Mouse (Mus musculus): Measurements from ENCODE around the gene Gmip. TPM values are rescaled to one million over a fixed set of nuclear protein-coding genes. Genes with fewer than 3 reads are reported as not detected.

The Gmip gene
- 6.2 and 7.3 TPM in 2 replicates for polyA plus RNA-seq (2014; fragmentation: Nextera tagmentation; extraction: Ambion mirVana)

DNA sequence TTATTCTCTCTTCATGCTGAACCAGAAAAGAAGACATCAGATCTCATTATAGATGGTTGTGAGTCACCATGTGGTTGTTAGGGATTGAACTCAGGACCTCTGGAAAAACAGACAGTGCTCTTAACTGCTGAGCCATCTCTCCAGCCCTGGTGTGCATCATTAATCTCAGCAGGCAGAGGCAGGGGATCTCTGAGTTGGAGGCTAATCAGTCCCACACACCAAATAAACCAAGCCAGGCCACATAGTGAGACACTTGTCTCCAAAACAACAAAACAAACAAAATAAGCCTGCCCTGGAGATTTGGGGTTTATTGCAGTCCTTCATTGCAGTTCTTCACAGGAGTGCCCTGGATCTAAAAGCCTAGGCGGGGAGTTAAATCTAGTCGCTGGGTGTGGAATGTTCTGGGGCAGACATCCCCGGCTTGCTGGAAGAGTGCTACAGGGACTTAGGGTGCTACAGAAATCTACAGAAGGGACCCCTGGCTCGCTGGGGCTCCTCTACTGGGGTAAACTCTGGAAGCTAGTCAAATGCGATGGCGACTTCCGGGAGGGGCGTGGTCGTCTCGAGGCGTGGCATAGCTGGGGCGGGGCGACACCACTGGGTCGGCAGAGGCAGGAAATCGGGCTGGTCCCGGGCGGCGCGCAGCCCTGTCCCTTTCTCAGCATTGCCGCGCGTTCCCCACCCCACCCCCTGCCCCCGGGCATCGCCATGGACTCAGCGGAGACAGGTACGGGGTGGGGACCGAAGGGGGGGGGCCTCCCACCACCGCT lies at the start of gene Gmip:
Gene Gmip, plus strand, starts transcription at position 586 of the 770 bp plus-strand sequence.
- Histone ChIP-seq H3K4me2 (ENCODE audit: low read length) (peak within 1 kb of the TSS; percentile 78), H3K4me1 (ENCODE audit: control insufficient read depth in 2 of 2, insufficient read depth in 2 of 2, low read length in 2 of 2) (peaks cover 5% of the 10 kb centered on the region in 2 experiments; a peak in 3 of 4 replicates), H3K36me3 (ENCODE audit: control insufficient read depth, insufficient read depth, low read length) (peaks cover 67% of the 10 kb centered on the region), H3K27ac (replicated peaks in 1 of 2; ENCODE audit: control insufficient read depth in 1 of 2, insufficient read depth in 1 of 2, low read depth in 2 of 2, low read length in 2 of 2) (no peak within 1 kb of the TSS), H3K9me3 (ENCODE audit: control insufficient read depth, low read length) (no peaks in the 10 kb centered on the region), H3K4me3 (ENCODE audit: control insufficient read depth in 1 of 2, insufficient read depth in 1 of 2, low read depth in 1 of 2, low read length in 2 of 2) (peak within 1 kb of the TSS; percentile 59), H3K9ac (ENCODE audit: low read length) (peak within 1 kb of the TSS; percentile 68), H3K27me3 (ENCODE audit: control insufficient read depth, insufficient read depth, low read length) (no peaks in the 10 kb centered on the region)
- 6% methylated on average over 28 of the region's 28 CpGs for WGBS
- peak; percentile 62 for ATAC-seq (ENCODE audit: insufficient number of reproducible peaks, insufficient read depth, low FRiP score, low read depth)

- H3K9ac ChIP-seq (ENCODE audit: low read length): no peak overlapping the region
- no peak overlapping the region for H3K4me2 ChIP-seq (ENCODE audit: low read length)
- no peaks in the 10 kb centered on the region for H3K27me3 ChIP-seq (ENCODE audit: control insufficient read depth, insufficient read depth, low read length)
- ATAC-seq (ENCODE audit: insufficient number of reproducible peaks, insufficient read depth, low FRiP score, low read depth): no peak
- WGBS: 91% methylated on average over 4 of the region's 4 CpGs
- no peaks in the 10 kb centered on the region for H3K4me1 ChIP-seq (ENCODE audit: control insufficient read depth in 2 of 2, insufficient read depth in 2 of 2, low read length in 2 of 2)
- H3K9me3 ChIP-seq (ENCODE audit: control insufficient read depth, low read length): peaks cover 20% of the 10 kb centered on the region
- H3K27ac ChIP-seq (replicated peaks in 1 of 2; ENCODE audit: control insufficient read depth in 1 of 2, insufficient read depth in 1 of 2, low read depth in 2 of 2, low read length in 2 of 2): no peak overlapping the region
- H3K36me3 ChIP-seq (ENCODE audit: control insufficient read depth, insufficient read depth, low read length): peaks cover 89% of the 10 kb centered on the region
- no peak overlapping the region for H3K4me3 ChIP-seq (ENCODE audit: control insufficient read depth in 1 of 2, insufficient read depth in 1 of 2, low read depth in 1 of 2, low read length in 2 of 2)
Observed at GRCm38 (mm10) chr8:69761814-69762445, 46.5 kb upstream of the Gmip start.

DNA sequence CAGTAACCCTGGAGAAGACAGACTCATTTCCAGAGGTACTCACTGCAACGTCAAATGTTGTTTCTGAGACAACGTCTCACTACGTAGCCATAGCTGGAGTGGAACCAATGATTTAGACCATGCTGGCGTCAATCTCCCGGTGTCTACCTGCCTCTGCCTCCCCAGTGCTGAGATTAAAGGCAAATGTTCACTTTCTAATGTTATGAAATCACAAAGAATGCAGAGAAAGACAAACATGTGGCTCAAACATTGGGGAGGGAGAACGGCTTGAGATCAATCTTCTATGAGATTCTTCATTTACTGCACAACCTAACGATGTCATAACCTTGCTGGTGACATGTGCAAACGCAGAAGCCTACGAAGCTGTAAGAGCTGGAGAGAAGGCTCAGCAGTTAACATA lies 37.3 kb upstream of the Gmip start:
- no peak overlapping the region for H3K4me3 ChIP-seq (ENCODE audit: control insufficient read depth in 1 of 2, insufficient read depth in 1 of 2, low read depth in 1 of 2, low read length in 2 of 2)
- no peaks in the 10 kb centered on the region for H3K27me3 ChIP-seq (ENCODE audit: control insufficient read depth, insufficient read depth, low read length)
- H3K4me2 ChIP-seq (ENCODE audit: low read length): no peak overlapping the region
- H3K27ac ChIP-seq (replicated peaks in 1 of 2; ENCODE audit: control insufficient read depth in 1 of 2, insufficient read depth in 1 of 2, low read depth in 2 of 2, low read length in 2 of 2): no peak overlapping the region
- no peak for ATAC-seq (ENCODE audit: insufficient number of reproducible peaks, insufficient read depth, low FRiP score, low read depth)
- H3K36me3 ChIP-seq (ENCODE audit: control insufficient read depth, insufficient read depth, low read length): peaks cover 34% of the 10 kb centered on the region
- 94% methylated on average over 9 of the region's 9 CpGs for WGBS
- peaks cover 0 to 17% of the 10 kb centered on the region in 2 experiments; a peak in 2 of 4 replicates for H3K4me1 ChIP-seq (ENCODE audit: control insufficient read depth in 2 of 2, insufficient read depth in 2 of 2, low read length in 2 of 2)
- no peak overlapping the region for H3K9ac ChIP-seq (ENCODE audit: low read length)
- peaks cover 11% of the 10 kb centered on the region for H3K9me3 ChIP-seq (ENCODE audit: control insufficient read depth, low read length)

DNA sequence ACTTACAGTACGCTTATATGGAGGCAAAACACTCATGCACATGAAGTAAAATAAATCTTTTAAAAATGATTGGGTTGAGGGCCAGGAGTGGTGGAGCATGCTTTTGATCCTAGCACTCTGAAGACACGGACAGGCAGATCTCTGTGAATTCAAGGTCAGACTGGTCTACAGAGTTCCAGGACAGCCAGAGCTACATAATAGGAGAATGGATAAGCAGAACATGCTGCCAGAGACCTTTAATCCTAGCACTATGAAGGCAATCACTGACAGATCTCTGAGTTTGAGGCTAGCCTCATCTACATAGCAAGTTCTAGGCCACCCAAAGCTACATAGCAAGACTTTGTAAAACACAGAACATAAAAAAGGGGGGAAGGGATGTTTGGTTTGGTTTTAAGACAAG lies 36.4 kb upstream of the Gmip start:
- no peak overlapping the region for H3K27ac ChIP-seq (replicated peaks in 1 of 2; ENCODE audit: control insufficient read depth in 1 of 2, insufficient read depth in 1 of 2, low read depth in 2 of 2, low read length in 2 of 2)
- 62% methylated on average over 2 of the region's 2 CpGs for WGBS

DNA sequence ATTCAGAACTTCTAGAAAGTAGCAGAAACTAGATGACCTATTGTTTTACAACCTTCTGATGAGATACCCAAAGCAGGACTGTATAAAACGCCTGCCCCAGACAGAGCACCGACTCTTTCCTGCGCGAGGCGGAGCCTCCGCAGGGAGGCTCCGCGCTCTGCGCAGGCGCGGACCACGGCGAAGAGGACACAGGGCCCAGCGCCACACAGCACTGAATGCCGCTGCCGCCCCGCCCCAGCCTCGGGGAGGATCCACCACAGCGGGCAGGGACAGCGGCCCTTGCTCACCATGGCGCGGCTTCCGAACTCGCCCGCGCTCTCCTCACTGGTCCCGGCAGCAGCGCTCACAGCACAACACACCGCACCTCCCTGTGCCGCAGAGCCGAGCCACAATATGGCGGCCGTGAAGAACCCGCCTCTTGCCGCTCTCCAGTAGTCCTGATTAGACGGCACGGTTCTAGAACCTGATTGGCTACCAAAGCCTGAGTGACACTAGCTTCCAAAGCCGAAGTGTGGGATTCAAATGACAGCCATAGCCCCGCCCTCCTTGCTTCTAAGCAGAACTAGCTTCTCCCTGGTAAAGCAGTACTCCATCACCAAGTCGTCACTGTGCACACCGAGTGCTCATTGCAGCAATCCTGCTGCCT lies 33.9 kb upstream of the Gmip start, which contains the start of gene Gm20422:
Gene Gm20422, minus strand, starts transcription at position 384 of the 646 bp plus-strand sequence.
- peaks cover 0 to 17% of the 10 kb centered on the region in 2 experiments; a peak in 2 of 4 replicates for H3K4me1 ChIP-seq (ENCODE audit: control insufficient read depth in 2 of 2, insufficient read depth in 2 of 2, low read length in 2 of 2)
- peak within 1 kb of the TSS; percentile 98 to 99 for H3K27ac ChIP-seq (replicated peaks in 1 of 2; ENCODE audit: control insufficient read depth in 1 of 2, insufficient read depth in 1 of 2, low read depth in 2 of 2, low read length in 2 of 2)
- H3K36me3 ChIP-seq (ENCODE audit: control insufficient read depth, insufficient read depth, low read length): no peaks in the 10 kb centered on the region; the same call in 1 of the 2 replicates
- ATAC-seq (ENCODE audit: insufficient number of reproducible peaks, insufficient read depth, low FRiP score, low read depth): peak; percentile 98
- WGBS: under 1% methylated on average over 41 of the region's 41 CpGs
- no peaks in the 10 kb centered on the region for H3K27me3 ChIP-seq (ENCODE audit: control insufficient read depth, insufficient read depth, low read length)
- no peaks in the 10 kb centered on the region for H3K9me3 ChIP-seq (ENCODE audit: control insufficient read depth, low read length)
- H3K4me3 ChIP-seq (ENCODE audit: control insufficient read depth in 1 of 2, insufficient read depth in 1 of 2, low read depth in 1 of 2, low read length in 2 of 2): peak within 1 kb of the TSS; percentile 80 to 83
- H3K4me2 ChIP-seq (ENCODE audit: low read length): peak within 1 kb of the TSS; percentile 78
- H3K9ac ChIP-seq (ENCODE audit: low read length): peak within 1 kb of the TSS; percentile 96

More for the DNA sequence above, 36.4 kb upstream of the Gmip start:
- H3K4me2 ChIP-seq (ENCODE audit: low read length): no peak overlapping the region
- H3K4me1 ChIP-seq (ENCODE audit: control insufficient read depth in 2 of 2, insufficient read depth in 2 of 2, low read length in 2 of 2): peaks cover 0 to 17% of the 10 kb centered on the region in 2 experiments; a peak in 2 of 4 replicates
- no peak for ATAC-seq (ENCODE audit: insufficient number of reproducible peaks, insufficient read depth, low FRiP score, low read depth)
- no peak overlapping the region for H3K4me3 ChIP-seq (ENCODE audit: control insufficient read depth in 1 of 2, insufficient read depth in 1 of 2, low read depth in 1 of 2, low read length in 2 of 2)
- no peak overlapping the region for H3K9ac ChIP-seq (ENCODE audit: low read length)
- H3K27me3 ChIP-seq (ENCODE audit: control insufficient read depth, insufficient read depth, low read length): no peaks in the 10 kb centered on the region
- H3K36me3 ChIP-seq (ENCODE audit: control insufficient read depth, insufficient read depth, low read length): peaks cover 25% of the 10 kb centered on the region
- H3K9me3 ChIP-seq (ENCODE audit: control insufficient read depth, low read length): peaks cover 2% of the 10 kb centered on the region; the same call in 1 of the 2 replicates

DNA sequence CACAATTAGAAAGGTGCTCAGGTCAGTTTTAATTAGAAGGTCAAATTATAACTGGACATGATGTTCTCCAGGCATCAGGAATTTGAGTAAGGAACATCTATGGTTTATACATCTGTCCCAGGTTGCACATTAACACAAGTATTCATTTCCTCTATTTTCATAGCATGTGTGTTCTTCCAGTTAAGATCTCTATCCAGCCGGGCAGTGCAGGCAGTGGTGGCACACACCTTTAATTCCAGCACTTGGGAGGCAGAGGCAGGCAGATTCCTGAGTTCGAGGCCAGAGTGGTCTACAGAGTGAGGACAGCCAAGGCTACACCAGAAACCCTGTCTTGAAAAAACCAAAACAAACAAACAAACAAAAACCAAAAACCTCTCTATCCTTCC lies 33.3 kb upstream of the Gmip start:
- Histone ChIP-seq H3K4me2 (ENCODE audit: low read length) (peak overlapping the region; percentile 53), H3K9ac (ENCODE audit: low read length) (peak overlapping the region; percentile 96; the same call in 1 of the 2 replicates), H3K4me1 (ENCODE audit: control insufficient read depth in 2 of 2, insufficient read depth in 2 of 2, low read length in 2 of 2) (peaks cover 0 to 17% of the 10 kb centered on the region in 2 experiments; a peak in 2 of 4 replicates), H3K27me3 (ENCODE audit: control insufficient read depth, insufficient read depth, low read length) (no peaks in the 10 kb centered on the region), H3K4me3 (ENCODE audit: control insufficient read depth in 1 of 2, insufficient read depth in 1 of 2, low read depth in 1 of 2, low read length in 2 of 2) (peak overlapping the region in 1 of 2 experiments; percentile 83; a peak in 1 of 4 replicates), H3K27ac (replicated peaks in 1 of 2; ENCODE audit: control insufficient read depth in 1 of 2, insufficient read depth in 1 of 2, low read depth in 2 of 2, low read length in 2 of 2) (peak overlapping the region in 1 of 2 experiments; percentile 19; a peak in 1 of 4 replicates), H3K36me3 (ENCODE audit: control insufficient read depth, insufficient read depth, low read length) (no peaks in the 10 kb centered on the region), H3K9me3 (ENCODE audit: control insufficient read depth, low read length) (no peaks in the 10 kb centered on the region)
- ATAC-seq (ENCODE audit: insufficient number of reproducible peaks, insufficient read depth, low FRiP score, low read depth): no peak
- 56% methylated on average over 2 of the region's 2 CpGs for WGBS

GRCm38 (mm10) chr8:69777111-69777510 lies 31.4 kb upstream of the Gmip start:
- Histone ChIP-seq H3K4me2 (ENCODE audit: low read length) (no peak overlapping the region), H3K9me3 (ENCODE audit: control insufficient read depth, low read length) (no peaks in the 10 kb centered on the region), H3K4me3 (ENCODE audit: control insufficient read depth in 1 of 2, insufficient read depth in 1 of 2, low read depth in 1 of 2, low read length in 2 of 2) (no peak overlapping the region), H3K27me3 (ENCODE audit: control insufficient read depth, insufficient read depth, low read length) (no peaks in the 10 kb centered on the region), H3K27ac (replicated peaks in 1 of 2; ENCODE audit: control insufficient read depth in 1 of 2, insufficient read depth in 1 of 2, low read depth in 2 of 2, low read length in 2 of 2) (no peak overlapping the region), H3K9ac (ENCODE audit: low read length) (no peak overlapping the region), H3K36me3 (ENCODE audit: control insufficient read depth, insufficient read depth, low read length) (no peaks in the 10 kb centered on the region), H3K4me1 (ENCODE audit: control insufficient read depth in 2 of 2, insufficient read depth in 2 of 2, low read length in 2 of 2) (peaks cover 0 to 16% of the 10 kb centered on the region in 2 experiments; a peak in 2 of 4 replicates)
- ATAC-seq (ENCODE audit: insufficient number of reproducible peaks, insufficient read depth, low FRiP score, low read depth): no peak
- 62% methylated on average over 12 of the region's 12 CpGs for WGBS
